Mouse (Mus musculus) embryonic fibroblast, embryonic 13.5 days (primary cell): ENCODE data around the gene Il1rl2.

Experiments
- CTCF ChIP-seq: IDR thresholded peaks from 2 replicates; pipeline ENCODE4 v1.5.1; 2011; ENCODE audit warnings: mild to moderate bottlenecking, control low read depth, low read length, moderate library complexity, borderline replicate concordance; ENCODE audit not compliant: insufficient read depth
- POLR2A ChIP-seq: IDR thresholded peaks from 2 replicates; pipeline ENCODE4 v1.6.1; 2011; ENCODE audit warnings: low read depth, mild to moderate bottlenecking, control low read depth, low read length, moderate library complexity

DNA sequence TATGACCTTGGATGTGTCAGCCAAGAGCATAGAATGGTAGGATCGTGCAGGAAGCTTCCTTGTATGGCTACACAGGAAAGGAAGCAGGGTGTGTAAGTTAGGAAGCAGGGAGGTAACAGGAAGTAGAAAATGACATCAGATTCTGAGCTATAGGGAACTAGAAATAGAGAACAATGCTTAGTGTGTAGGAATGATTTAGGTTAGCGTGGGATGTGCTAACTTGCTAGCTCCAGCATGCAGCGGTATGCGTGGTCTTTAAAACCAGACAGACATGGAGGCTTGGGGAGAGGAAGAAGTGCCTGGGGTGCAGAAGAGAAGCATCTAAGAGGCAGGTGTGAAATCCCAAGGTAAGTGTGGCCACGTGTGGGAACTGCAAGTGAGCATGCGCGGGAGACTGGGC is 80.3 kb downstream of the Il1rl2 start:
- no peak for TF ChIP-seq POLR2A
- TF ChIP-seq CTCF = no peak
